Mouse (Mus musculus) kidney, postnatal 10 days (tissue): Measurements from ENCODE around the gene Vmn1r13.
"Not testable (repeated sequence)": the region's sequence is repeated elsewhere in the genome, so short reads cannot be mapped to it uniquely, and the experiment has no call there.

ENCODE experiments used
- DNase-seq: peaks from one replicate; pipeline ENCODE4 v3.0.0; 2021; ENCODE audit warnings: mixed read lengths

Gene Vmn1r13

GRCm38 (mm10) chr6:57202990-57203389, at the start of gene Vmn1r13:
Gene Vmn1r13 (plus strand): TSS chr6:57203290.
- DNase-seq = not testable (repeated sequence)

GRCm38 (mm10) chr6:57156619-57157018, 46.5 kb upstream of the Vmn1r13 start, which contains the start of gene Vmn1r12:
Gene Vmn1r12 (plus strand): TSS chr6:57156919.
- no peak for DNase-seq

DNA sequence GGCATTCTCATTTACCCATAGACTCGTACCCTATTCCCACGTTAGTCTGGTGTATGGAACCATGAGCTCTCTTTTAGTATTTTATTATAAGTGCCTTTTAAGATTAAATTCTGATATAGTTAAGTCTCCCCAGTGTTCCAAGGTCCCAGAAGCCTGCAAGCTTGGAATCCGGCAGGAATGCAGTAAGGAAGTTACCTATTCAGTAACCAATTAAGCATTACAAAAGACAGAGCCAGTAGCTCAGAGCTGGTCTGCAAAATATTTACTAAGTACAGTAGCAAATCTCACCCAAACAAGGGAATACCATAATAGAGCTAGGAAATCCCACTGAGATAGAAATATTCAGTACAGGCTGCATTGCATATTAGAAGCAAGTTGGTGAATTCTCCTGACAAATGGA, 13.1 kb upstream of the Vmn1r13 start:
- DNase-seq = peak; percentile 7

DNA sequence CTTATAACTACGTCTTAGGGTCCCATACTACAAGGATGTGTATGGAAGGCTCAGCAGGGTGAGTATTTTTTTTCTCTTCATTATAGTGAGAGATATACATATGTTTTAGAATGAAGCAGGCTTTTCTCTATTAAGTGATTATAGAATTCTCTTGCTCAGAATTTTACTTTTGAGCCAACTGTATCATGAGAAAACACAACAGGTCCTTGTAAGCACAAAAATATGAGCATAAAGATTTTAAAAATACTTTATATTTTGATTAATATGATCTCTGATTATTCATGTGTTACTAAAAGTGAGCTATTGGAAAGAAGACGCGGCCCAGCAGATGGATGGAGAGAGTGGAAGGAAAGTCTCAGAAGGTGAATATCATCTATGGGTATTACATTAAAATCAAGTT, 28.3 kb downstream of the Vmn1r13 start, which contains the start of gene Vmn1r14:
Gene Vmn1r14, plus strand, starts transcription at position 301 of the 400 bp plus-strand sequence.
- DNase-seq = no peak

DNA sequence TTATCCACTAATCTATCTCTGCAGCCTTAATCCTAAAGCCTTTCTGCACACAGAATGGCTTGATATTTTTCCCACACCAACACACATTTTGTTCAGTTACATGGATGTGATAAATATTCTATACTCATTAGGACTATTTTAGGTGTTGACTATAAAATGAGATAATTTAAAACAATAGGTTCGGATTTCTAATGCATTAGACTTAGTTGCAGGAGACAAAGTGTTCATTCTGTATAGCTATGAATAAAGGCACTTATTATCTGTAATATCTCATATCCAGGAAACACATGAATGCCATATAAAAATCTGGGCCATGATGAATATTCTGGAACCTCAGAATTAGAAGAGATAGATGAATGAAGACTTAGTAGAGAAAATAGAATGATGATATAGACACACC, 54.6 kb downstream of the Vmn1r13 start, which contains the start of gene Vmn1r15:
Gene Vmn1r15, plus strand, starts transcription at position 301 of the 400 bp plus-strand sequence.
- no peak for DNase-seq

GRCm38 (mm10) chr6:57260990-57261389, 57.9 kb downstream of the Vmn1r13 start:
- no peak for DNase-seq
